Mouse (Mus musculus) lung, embryonic 16.5 days (tissue): ENCODE measurements around the gene Timd2. TPM values are rescaled to one million over a fixed set of nuclear protein-coding genes. Genes with fewer than 3 reads are reported as not detected.
"Not testable (repeated sequence)": the region's sequence is repeated elsewhere in the genome, so short reads cannot be mapped to it uniquely, and the experiment has no call there.

Experiments used
- ATAC-seq: fragments of 200-750 bp; cut with Nextera tagmentation; 2 replicates; pipeline ENCODE4 v1.8.0; 2017; ENCODE audit warnings: low read depth, mild to moderate bottlenecking, moderate library complexity
- H3K27ac ChIP-seq: fragments of 300-500 bp; sonication (generic); 2 replicates; pipeline ENCODE4 v1.5.1; 2014; ENCODE audit warnings: mild to moderate bottlenecking, control low read depth, low read length
- H3K27me3 ChIP-seq: fragments of 300-500 bp; sonication (generic); 2 replicates; pipeline ENCODE4 v1.6.1; 2014; ENCODE audit warnings: low read depth, low read length, mixed read lengths; ENCODE audit not compliant: control insufficient read depth, insufficient read depth
- H3K36me3 ChIP-seq: fragments of 300-500 bp; sonication (generic); 2 replicates; pipeline ENCODE4 v1.6.1; 2014; ENCODE audit warnings: low read length; ENCODE audit not compliant: control insufficient read depth, insufficient read depth
- H3K4me1 ChIP-seq: fragments of 300-500 bp; sonication (generic); replicated peaks from 2 replicates; pipeline ENCODE4 v1.6.1; 2014; ENCODE audit warnings: low read length, mixed read lengths; ENCODE audit not compliant: control insufficient read depth, insufficient read depth
- H3K4me2 ChIP-seq: fragments of 300-500 bp; sonication (generic); 2 replicates; pipeline ENCODE4 v1.6.1; 2014; ENCODE audit warnings: low read depth, low read length, control low read depth
- H3K4me3 ChIP-seq: fragments of 300-500 bp; sonication (generic); 2 replicates; pipeline ENCODE4 v1.5.1; 2014; ENCODE audit warnings: mild to moderate bottlenecking, low read length, control low read depth
- H3K9ac ChIP-seq: fragments of 300-500 bp; sonication (generic); 2 replicates; pipeline ENCODE4 v1.6.1; 2014; ENCODE audit warnings: low read length, control low read depth
- H3K9me3 ChIP-seq: fragments of 300-500 bp; sonication (generic); 2 replicates; pipeline ENCODE4 v1.6.1; 2016; ENCODE audit warnings: low read length; ENCODE audit not compliant: control insufficient read depth
- WGBS: fragments of 180-500 bp; shearing (Covaris S2); extraction: QIAGEN DNeasy Blood & Tissue Kit; methylation state at CpG from one replicate; pipeline ENCODE4 v1.1.7; 2014; 5-methylcytosine and 5-hydroxymethylcytosine counted together
- polyA plus RNA-seq: library from polyadenylated mRNA; unstranded; fragments of >200 nt; fragmentation: Nextera tagmentation; extraction: Ambion mirVana; gene quantifications from 2 replicates; pipeline ENCODE4 v1.2.1, GENCODE M21; 2015

Gene Timd2
- polyA plus RNA-seq = 0.93 TPM in 1 of 2 replicates, not detected in the other

DNA sequence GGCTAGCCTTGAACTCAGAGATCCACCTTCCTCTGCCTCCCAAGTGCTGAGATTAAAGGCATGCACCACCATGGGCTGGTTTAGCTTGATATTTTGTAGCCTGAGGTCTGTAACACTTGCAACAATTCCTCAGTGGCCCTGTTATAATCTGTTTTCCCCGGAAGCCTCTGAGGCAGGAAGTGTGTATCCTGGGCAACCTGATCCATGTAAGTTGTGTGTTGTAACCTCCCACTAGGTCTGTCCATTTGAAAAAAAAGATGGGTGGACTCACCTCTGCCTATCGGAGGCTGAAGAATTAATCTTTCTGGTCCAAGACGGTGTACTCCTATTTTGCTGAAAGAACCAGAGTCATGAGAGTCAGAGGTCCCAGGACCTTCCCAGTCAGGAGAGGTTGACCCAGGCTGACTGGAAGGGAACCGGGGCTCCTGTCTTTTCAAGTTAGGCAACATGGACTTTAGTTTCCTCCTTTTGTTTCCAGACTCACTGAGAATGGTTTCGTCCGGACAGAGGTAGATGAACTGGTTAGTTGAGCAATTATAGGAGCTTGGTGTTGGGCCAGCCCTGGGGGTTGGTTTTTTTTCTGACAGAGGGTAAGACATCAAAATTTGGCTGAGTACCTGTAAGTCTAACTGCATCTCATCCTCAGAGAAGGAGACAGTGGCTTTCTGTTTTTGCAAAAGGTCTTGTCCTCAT, at the start of gene Timd2:
TSS of gene Timd2 (minus strand) at position 398 of the 693 bp plus-strand sequence.
- no peak within 1 kb of the TSS for H3K9ac ChIP-seq
- no peaks in the 10 kb centered on the region for H3K4me1 ChIP-seq
- no peak for ATAC-seq
- 71% methylated on average over 6 of the region's 6 CpGs for WGBS
- no peaks in the 10 kb centered on the region for H3K36me3 ChIP-seq
- no peak within 1 kb of the TSS for H3K27ac ChIP-seq
- H3K27me3 ChIP-seq = no peaks in the 10 kb centered on the region
- H3K4me3 ChIP-seq = no peak within 1 kb of the TSS
- H3K9me3 ChIP-seq = no peaks in the 10 kb centered on the region
- no peak within 1 kb of the TSS for H3K4me2 ChIP-seq

DNA sequence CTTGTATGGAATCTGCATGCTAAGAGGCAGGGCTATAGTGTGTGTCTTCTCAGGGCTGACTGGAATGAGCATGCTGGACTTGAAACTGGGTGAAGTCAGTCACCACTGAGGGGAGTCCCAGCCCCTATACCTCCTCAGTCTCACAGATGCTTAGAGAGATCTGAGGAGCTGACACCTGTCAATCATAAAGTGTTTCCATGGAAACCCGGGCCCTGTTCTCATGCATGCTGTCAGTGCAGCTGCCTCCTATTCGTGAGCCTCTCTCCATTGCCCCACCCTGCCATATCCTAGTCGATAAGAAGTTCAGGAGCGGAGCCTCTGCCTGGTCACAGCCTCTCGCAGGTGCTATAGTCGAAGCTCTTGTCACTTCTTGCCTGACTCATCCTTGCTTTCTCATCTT, 48.9 kb upstream of the Timd2 start:
- not testable (repeated sequence) for H3K4me3 ChIP-seq, H3K9me3 ChIP-seq, H3K36me3 ChIP-seq, ATAC-seq, H3K4me1 ChIP-seq, H3K27ac ChIP-seq, H3K4me2 ChIP-seq, H3K9ac ChIP-seq, H3K27me3 ChIP-seq
- WGBS = 82% methylated on average over 6 of the region's 6 CpGs

DNA sequence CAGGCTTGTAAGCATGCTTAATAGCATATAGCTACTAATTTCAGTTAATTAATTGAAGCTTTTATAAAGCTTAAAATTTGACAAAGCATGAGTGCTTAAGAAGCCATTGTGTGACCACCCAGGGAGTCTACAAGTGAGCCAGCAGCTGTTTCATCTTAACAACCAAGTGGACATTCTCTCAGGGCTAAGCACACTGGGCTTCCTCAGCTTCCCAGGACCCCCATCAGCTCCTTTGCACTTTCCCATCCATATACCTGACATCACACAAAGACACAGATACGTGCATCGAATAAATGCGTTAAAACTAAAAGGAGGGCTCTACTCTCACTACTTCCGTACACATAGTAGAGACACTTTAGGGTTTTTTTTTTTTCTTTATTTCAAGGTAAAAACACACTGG, 47.8 kb upstream of the Timd2 start:
- H3K4me2 ChIP-seq = no peak overlapping the region
- H3K27ac ChIP-seq = no peak overlapping the region
- no peaks in the 10 kb centered on the region for H3K27me3 ChIP-seq
- WGBS = 70% methylated on average over 4 of the region's 4 CpGs
- no peaks in the 10 kb centered on the region for H3K36me3 ChIP-seq
- no peaks in the 10 kb centered on the region for H3K4me1 ChIP-seq
- ATAC-seq = no peak
- H3K4me3 ChIP-seq = no peak overlapping the region
- H3K9ac ChIP-seq = no peak overlapping the region
- H3K9me3 ChIP-seq = no peaks in the 10 kb centered on the region

DNA sequence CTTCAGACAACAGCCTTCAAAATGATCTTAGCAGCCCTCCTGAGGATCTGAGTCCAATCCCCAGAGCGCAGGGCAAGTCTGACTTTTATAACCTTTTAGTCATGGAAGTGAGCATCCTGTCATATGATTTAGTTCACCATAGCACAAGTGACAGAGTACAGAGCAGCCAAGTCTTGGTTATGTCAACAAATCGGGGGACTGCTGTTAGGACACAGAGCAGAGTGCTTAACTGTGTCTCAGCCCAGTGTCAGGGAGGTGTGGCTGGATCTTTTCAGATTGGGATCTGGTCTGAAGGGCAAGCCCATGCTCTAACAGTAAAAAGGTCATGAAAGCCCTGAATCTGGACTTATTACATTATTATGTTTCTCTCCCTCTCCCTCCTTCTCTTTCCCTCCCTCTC, 46.8 kb upstream of the Timd2 start:
- H3K9me3 ChIP-seq = no peaks in the 10 kb centered on the region
- 25% methylated on average over 2 of the region's 2 CpGs for WGBS
- no peak overlapping the region for H3K9ac ChIP-seq
- H3K4me2 ChIP-seq = no peak overlapping the region
- H3K36me3 ChIP-seq = no peaks in the 10 kb centered on the region
- ATAC-seq = peak; percentile 80
- no peak overlapping the region for H3K27ac ChIP-seq
- no peak overlapping the region for H3K4me3 ChIP-seq
- H3K27me3 ChIP-seq = no peaks in the 10 kb centered on the region
- H3K4me1 ChIP-seq = no peaks in the 10 kb centered on the region

DNA sequence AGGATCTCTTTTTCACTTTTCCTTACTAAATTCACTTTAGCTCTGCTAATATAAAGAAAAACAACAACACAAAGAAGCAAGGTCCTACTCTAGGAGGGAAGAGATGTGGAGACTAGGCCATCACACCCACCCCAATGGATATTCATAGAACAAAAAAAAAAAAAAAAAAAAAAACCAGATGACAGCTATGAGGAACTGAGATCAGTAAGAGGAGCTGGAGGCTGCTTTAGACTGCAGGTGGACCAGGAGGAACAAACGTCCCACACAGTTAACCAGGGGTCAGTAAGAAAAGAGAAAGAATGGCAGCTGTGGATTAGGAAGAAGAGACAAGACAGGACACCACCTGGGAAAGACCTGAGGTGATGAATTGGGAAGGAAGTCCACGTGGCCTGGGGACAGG, 41.1 kb upstream of the Timd2 start:
- 50% methylated on average over 2 of the region's 2 CpGs for WGBS

DNA sequence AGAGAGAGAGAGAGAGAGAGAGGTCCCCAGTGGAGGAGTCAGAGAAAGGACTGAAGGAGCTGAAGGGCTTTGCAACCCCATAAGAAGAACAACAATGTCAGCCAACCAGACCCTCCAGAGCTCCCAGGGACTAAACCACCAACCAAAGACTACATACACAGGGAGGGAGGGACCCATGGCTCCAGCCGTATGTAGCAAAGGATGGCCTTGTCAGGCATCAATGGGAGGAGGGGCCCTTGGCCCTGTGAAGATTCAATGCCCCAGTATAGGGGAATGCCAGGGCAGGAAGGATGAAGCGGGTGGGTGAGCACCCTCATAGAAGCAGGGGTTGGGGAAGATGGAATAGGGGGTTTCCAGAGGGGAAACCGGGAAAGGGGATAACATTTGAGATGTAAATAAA, 34.9 kb upstream of the Timd2 start:
- H3K4me1 ChIP-seq = no peaks in the 10 kb centered on the region
- no peak overlapping the region for H3K4me2 ChIP-seq
- no peaks in the 10 kb centered on the region for H3K27me3 ChIP-seq
- 65% methylated on average over 3 of the region's 3 CpGs for WGBS
- no peak for ATAC-seq
- no peak overlapping the region for H3K4me3 ChIP-seq
- no peaks in the 10 kb centered on the region for H3K36me3 ChIP-seq
- H3K9me3 ChIP-seq = no peaks in the 10 kb centered on the region
- H3K9ac ChIP-seq = no peak overlapping the region
- H3K27ac ChIP-seq = no peak overlapping the region

More for the DNA sequence above, 41.1 kb upstream of the Timd2 start:
- Histone ChIP-seq H3K9me3 (no peaks in the 10 kb centered on the region), H3K4me3 (no peak overlapping the region), H3K27me3 (no peaks in the 10 kb centered on the region), H3K9ac (no peak overlapping the region), H3K27ac (no peak overlapping the region), H3K4me2 (no peak overlapping the region), H3K36me3 (no peaks in the 10 kb centered on the region), H3K4me1 (no peaks in the 10 kb centered on the region)
- ATAC-seq = no peak

DNA sequence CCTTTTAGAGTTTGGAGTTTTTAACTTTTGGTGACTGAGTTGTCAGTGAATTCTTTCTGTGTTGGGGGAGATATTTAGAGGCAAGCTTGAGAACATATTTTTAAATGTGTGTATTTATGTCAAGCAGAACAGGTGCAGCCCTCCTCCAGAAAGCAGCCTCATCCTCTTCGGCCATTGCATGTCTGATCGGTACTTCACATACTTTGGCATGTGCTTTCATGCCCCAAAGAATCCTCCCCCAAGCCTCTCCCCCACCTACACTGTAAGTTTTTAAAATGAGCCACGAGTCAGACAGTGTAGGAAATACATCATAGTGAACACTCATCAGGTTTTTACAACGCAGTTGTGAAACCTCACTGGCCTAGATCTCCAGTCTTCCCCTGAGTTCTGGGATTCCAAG, 34.0 kb upstream of the Timd2 start:
- H3K4me1 ChIP-seq = no peaks in the 10 kb centered on the region
- no peak overlapping the region for H3K27ac ChIP-seq
- H3K36me3 ChIP-seq = no peaks in the 10 kb centered on the region
- H3K27me3 ChIP-seq = no peaks in the 10 kb centered on the region
- no peak overlapping the region for H3K4me3 ChIP-seq
- H3K9ac ChIP-seq = no peak overlapping the region
- no peak overlapping the region for H3K4me2 ChIP-seq
- no peak for ATAC-seq
- WGBS = 80% methylated on average over 4 of the region's 4 CpGs
- no peaks in the 10 kb centered on the region for H3K9me3 ChIP-seq

DNA sequence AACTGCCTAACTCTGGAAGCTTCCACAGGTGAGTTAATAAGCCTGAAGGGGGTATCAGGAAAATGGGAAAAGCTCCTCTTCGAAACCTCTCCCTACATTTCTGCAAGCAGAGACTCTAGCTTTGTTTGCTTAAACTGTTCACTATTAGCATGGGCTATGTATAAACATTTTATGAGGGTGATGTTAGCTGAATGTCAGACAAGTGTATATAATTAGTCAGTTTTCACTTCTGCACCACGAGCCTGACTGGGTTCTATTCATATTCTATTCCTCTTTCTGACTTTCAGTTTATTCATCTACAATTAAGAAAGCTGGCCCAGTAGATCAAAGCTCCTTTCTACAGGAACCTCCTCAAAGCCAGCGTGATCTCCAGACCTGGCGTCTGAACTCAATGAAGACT, 32.6 kb upstream of the Timd2 start:
- no peaks in the 10 kb centered on the region for H3K27me3 ChIP-seq
- no peaks in the 10 kb centered on the region for H3K4me1 ChIP-seq
- H3K9ac ChIP-seq = no peak overlapping the region
- no peak overlapping the region for H3K27ac ChIP-seq
- 29% methylated on average over 4 of the region's 4 CpGs for WGBS
- no peak overlapping the region for H3K4me3 ChIP-seq
- no peaks in the 10 kb centered on the region for H3K9me3 ChIP-seq
- ATAC-seq = peak; percentile 67
- H3K36me3 ChIP-seq = no peaks in the 10 kb centered on the region
- no peak overlapping the region for H3K4me2 ChIP-seq

DNA sequence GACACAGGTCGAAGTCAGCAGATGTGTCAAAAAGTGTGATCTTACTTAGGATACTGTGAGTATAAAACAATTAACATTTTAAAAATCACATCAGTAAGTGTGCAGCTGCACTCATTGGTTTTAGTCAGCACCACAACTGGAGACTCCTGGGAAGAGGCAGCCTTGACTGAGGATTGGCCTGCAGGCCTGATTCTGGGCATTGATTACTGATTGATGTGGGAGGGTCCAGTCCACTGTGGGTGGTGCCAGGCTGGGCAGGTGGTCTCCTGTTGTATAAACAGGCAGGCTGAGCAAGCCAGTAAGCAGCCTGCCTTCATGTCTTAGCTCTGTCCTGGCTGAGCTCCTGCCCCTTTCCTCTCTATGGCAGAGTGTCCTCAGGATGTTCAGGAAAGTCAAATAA, 28.2 kb upstream of the Timd2 start, which contains the start of gene Havcr1:
TSS of gene Havcr1 (plus strand) at position 5 of the 400 bp plus-strand sequence.
- peak; percentile 7; the same call in 1 of the 2 replicates for ATAC-seq
- H3K27me3 ChIP-seq, H3K4me2 ChIP-seq, H3K27ac ChIP-seq, H3K4me1 ChIP-seq, H3K9ac ChIP-seq, H3K36me3 ChIP-seq, H3K9me3 ChIP-seq, H3K4me3 ChIP-seq: not testable (repeated sequence)
- 92% methylated on average over 1 of the region's 1 CpGs for WGBS
